Mouse (Mus musculus): Measurements from ENCODE around the gene Cpeb2.

GRCm38 (mm10) chr5:43246236-43246635, 13.3 kb downstream of the Cpeb2 start:
- no peak for TF ChIP-seq CTCF (IDR thresholded peaks at IDR 0.05; ENCODE audit: borderline replicate concordance, insufficient read depth, low read length)
- no peak for TF ChIP-seq POLR2A (IDR thresholded peaks at IDR 0.05; ENCODE audit: low read depth, low read length)
